Comparison of ENCODE assay signal across 8 mouse cellular contexts in genomic region chr6:52174968-52175751, GRCm38 (mm10). TPM values are rescaled to one million over a fixed set of nuclear protein-coding genes. Genes with fewer than 3 reads are reported as not detected.
A peak's percentile ranks its signal among the peaks of the same experiment; 100 is the strongest.
DNase-seq lines count a peak whose midpoint lies in the region; ATAC-seq and TF ChIP-seq lines count a peak whose summit lies in the region.

No protein-coding gene starts in this region.

- H3K9ac ChIP-seq in hindbrain, embryonic 14.5 days = peak overlapping the region; percentile 99
- H3K9ac ChIP-seq in liver, adult 2 months (ENCODE audit: low read depth, low read length) = peak overlapping the region; percentile 67
- no peak overlapping the region for H3K9ac ChIP-seq in midbrain, embryonic 14.5 days (replicated peaks; ENCODE audit: low read length)

- no peak for DNase-seq in spleen, adult 2 months (ENCODE audit: low read depth in 1 of 2, low spot score in 2 of 2)
- no peak for DNase-seq in spleen, adult 12 weeks (ENCODE audit: low spot score)
- DNase-seq in hindbrain, embryonic 14.5 days (ENCODE audit: low spot score) = no peak
- DNase-seq in liver, adult 2 months (ENCODE audit: extremely low read depth, low read depth, low spot score) = no peak
- DNase-seq in retina, embryonic 14.5 days (ENCODE audit: low spot score) = no peak
- DNase-seq in layer of hippocampus, postnatal 10 days (ENCODE audit: low spot score in 2 of 2) = no peak
- no peak for DNase-seq in urinary bladder, postnatal 14 days (ENCODE audit: low spot score)
- DNase-seq in midbrain, embryonic 14.5 days = no peak

- WGBS in spleen, adult 2 months = 68% methylated on average over 41 of the region's 41 CpGs
- WGBS in hindbrain, embryonic 14.5 days = 1% methylated on average over 41 of the region's 41 CpGs
- 4% methylated on average over 41 of the region's 41 CpGs for WGBS in liver, adult 2 months
- under 1% methylated on average over 41 of the region's 41 CpGs for WGBS in midbrain, embryonic 14.5 days

- no peaks in the 10 kb centered on the region for H3K79me2 ChIP-seq in liver, adult 2 months (ENCODE audit: control insufficient read depth, insufficient read depth, low read length)

- no peak overlapping the region for H3K4me3 ChIP-seq in spleen, adult 2 months (ENCODE audit: extremely low read depth, insufficient read depth, insufficient read length)
- peak overlapping the region; percentile 71 for H3K4me3 ChIP-seq in hindbrain, embryonic 14.5 days (replicated peaks; ENCODE audit: low read length)
- H3K4me3 ChIP-seq in liver, adult 2 months (ENCODE audit: insufficient read depth, low read depth, low read length) = peak overlapping the region; percentile 49
- no peak overlapping the region for H3K4me3 ChIP-seq in midbrain, embryonic 14.5 days (replicated peaks; ENCODE audit: low read depth, low read length)

- no peak for TF ChIP-seq POLR2A in spleen, adult 2 months (IDR thresholded peaks at IDR 0.05; ENCODE audit: low read depth, low read length)
- TF ChIP-seq POLR2A in liver, adult 2 months (IDR thresholded peaks at IDR 0.05; ENCODE audit: extremely low read depth, insufficient read depth, low read length) = no peak

- peak overlapping the region; percentile 81 for H3K4me2 ChIP-seq in hindbrain, embryonic 14.5 days (replicated peaks)
- H3K4me2 ChIP-seq in midbrain, embryonic 14.5 days (ENCODE audit: low read length) = no peak overlapping the region

- H3K27ac ChIP-seq in spleen, adult 2 months (ENCODE audit: insufficient read depth, low read length) = 0 out of 2 replicates have a peak overlapping the region, but pooled peaks have one; percentile 3
- peak overlapping the region; percentile 100 for H3K27ac ChIP-seq in hindbrain, embryonic 14.5 days
- peak overlapping the region; percentile 34; the same call in 1 of the 2 replicates for H3K27ac ChIP-seq in liver, adult 2 months (replicated peaks; ENCODE audit: insufficient read depth, low read depth, low read length)
- H3K27ac ChIP-seq in midbrain, embryonic 14.5 days (replicated peaks; ENCODE audit: low read depth, low read length) = no peak overlapping the region

- peaks cover 2% of the 10 kb centered on the region; the same call in 1 of the 2 replicates for H3K27me3 ChIP-seq in spleen, adult 2 months (ENCODE audit: control insufficient read depth, insufficient read depth, low read length)
- peaks cover 78% of the 10 kb centered on the region for H3K27me3 ChIP-seq in hindbrain, embryonic 14.5 days (ENCODE audit: control insufficient read depth, insufficient read depth, low read length)
- peaks cover 8% of the 10 kb centered on the region; the same call in 1 of the 2 replicates for H3K27me3 ChIP-seq in liver, adult 2 months (ENCODE audit: control insufficient read depth, insufficient read depth, low read length)
- peaks cover 99% of the 10 kb centered on the region for H3K27me3 ChIP-seq in midbrain, embryonic 14.5 days (ENCODE audit: control insufficient read depth, insufficient read depth, low read length)

- no peaks in the 10 kb centered on the region for H3K36me3 ChIP-seq in spleen, adult 2 months (ENCODE audit: control insufficient read depth, insufficient read depth, low read length)
- H3K36me3 ChIP-seq in hindbrain, embryonic 14.5 days (replicated peaks; ENCODE audit: control insufficient read depth, insufficient read depth) = no peaks in the 10 kb centered on the region
- no peaks in the 10 kb centered on the region for H3K36me3 ChIP-seq in liver, adult 2 months (ENCODE audit: control insufficient read depth, insufficient read depth, low read length)
- no peaks in the 10 kb centered on the region for H3K36me3 ChIP-seq in midbrain, embryonic 14.5 days (ENCODE audit: control insufficient read depth, insufficient read depth, low read length)

- ATAC-seq in hindbrain, embryonic 14.5 days (ENCODE audit: low FRiP score) = peak; percentile 1; the same call in 1 of the 2 replicates
- ATAC-seq in midbrain, embryonic 14.5 days (ENCODE audit: low FRiP score, low TSS enrichment) = no peak

- no peaks in the 10 kb centered on the region for H3K9me3 ChIP-seq in hindbrain, embryonic 14.5 days (ENCODE audit: control insufficient read depth, low read length)
- no peaks in the 10 kb centered on the region for H3K9me3 ChIP-seq in midbrain, embryonic 14.5 days (ENCODE audit: control insufficient read depth, low read length)

- no peaks in the 10 kb centered on the region for H3K4me1 ChIP-seq in spleen, adult 2 months (ENCODE audit: control insufficient read depth, insufficient read depth, insufficient read length)
- H3K4me1 ChIP-seq in hindbrain, embryonic 14.5 days (replicated peaks; ENCODE audit: control insufficient read depth, insufficient read depth, low read length) = peaks cover 22% of the 10 kb centered on the region
- no peaks in the 10 kb centered on the region for H3K4me1 ChIP-seq in liver, adult 2 months (ENCODE audit: control insufficient read depth, insufficient read depth, low read length)
- H3K4me1 ChIP-seq in midbrain, embryonic 14.5 days (ENCODE audit: control insufficient read depth, insufficient read depth, low read length) = no peaks in the 10 kb centered on the region

- TF ChIP-seq CTCF in spleen, adult 2 months (IDR thresholded peaks at IDR 0.05; ENCODE audit: extremely low read depth, insufficient read depth, insufficient read length, insufficient replicate concordance) = no peak
- no peak for TF ChIP-seq CTCF in liver, adult 2 months (IDR thresholded peaks at IDR 0.05; ENCODE audit: low read depth, low read length)

RNA-seq across cellular contexts. Expression of gene 5730596B20Rik, which starts 2.1 kb away (rescaled TPM):
- not detected in 2 replicates for polyA plus RNA-seq in spleen, adult 2 months (2012; rRNA removed)
- 4.1 and 5.0 TPM in 2 replicates for polyA plus RNA-seq in hindbrain, embryonic 14.5 days (2014; fragmentation: Nextera tagmentation; extraction: Ambion mirVana)
- 0.09 TPM in 1 of 2 replicates, not detected in the other for total RNA-seq in liver, adult 2 months (2014; rRNA removed)
- polyA plus RNA-seq in liver, adult 2 months (2012; rRNA removed) = 0.02 TPM in 2 replicates
- not detected for total RNA-seq in layer of hippocampus, postnatal 10 days (2021)
- polyA plus RNA-seq in midbrain, embryonic 14.5 days (2014; fragmentation: Nextera tagmentation; extraction: Ambion mirVana) = not detected in 2 replicates

RNA-seq across cellular contexts. Expression of gene Hoxa2, which starts 10.5 kb away (rescaled TPM):
- 0.27 and 0.65 TPM in 2 replicates for polyA plus RNA-seq in spleen, adult 2 months (2012; rRNA removed)
- 27.6 and 35.1 TPM in 2 replicates for polyA plus RNA-seq in hindbrain, embryonic 14.5 days (2014; fragmentation: Nextera tagmentation; extraction: Ambion mirVana)
- total RNA-seq in liver, adult 2 months (2014; rRNA removed) = 0.09 and 0.40 TPM in 2 replicates
- 0.27 and 0.34 TPM in 2 replicates for polyA plus RNA-seq in liver, adult 2 months (2012; rRNA removed)
- not detected for total RNA-seq in layer of hippocampus, postnatal 10 days (2021)
- 0.12 and 0.20 TPM in 2 replicates for polyA plus RNA-seq in midbrain, embryonic 14.5 days (2014; fragmentation: Nextera tagmentation; extraction: Ambion mirVana)

RNA-seq across cellular contexts. Expression of gene Hoxa4, which starts 16.4 kb away (rescaled TPM):
- 0.68 and 0.79 TPM in 2 replicates for polyA plus RNA-seq in spleen, adult 2 months (2012; rRNA removed)
- 19.7 and 22.5 TPM in 2 replicates for polyA plus RNA-seq in hindbrain, embryonic 14.5 days (2014; fragmentation: Nextera tagmentation; extraction: Ambion mirVana)
- 0.28 TPM in 1 of 2 replicates, not detected in the other for total RNA-seq in liver, adult 2 months (2014; rRNA removed)
- 0.23 and 0.39 TPM in 2 replicates for polyA plus RNA-seq in liver, adult 2 months (2012; rRNA removed)
- not detected for total RNA-seq in layer of hippocampus, postnatal 10 days (2021)
- polyA plus RNA-seq in midbrain, embryonic 14.5 days (2014; fragmentation: Nextera tagmentation; extraction: Ambion mirVana) = not detected in 2 replicates

RNA-seq across cellular contexts. Expression of gene Hoxa1, which starts 17.0 kb away (rescaled TPM):
- polyA plus RNA-seq in spleen, adult 2 months (2012; rRNA removed) = 0.12 and 0.21 TPM in 2 replicates
- polyA plus RNA-seq in hindbrain, embryonic 14.5 days (2014; fragmentation: Nextera tagmentation; extraction: Ambion mirVana) = 2.6 and 3.0 TPM in 2 replicates
- 0.13 TPM in 1 of 2 replicates, not detected in the other for total RNA-seq in liver, adult 2 months (2014; rRNA removed)
- polyA plus RNA-seq in liver, adult 2 months (2012; rRNA removed) = 0.10 and 0.18 TPM in 2 replicates
- total RNA-seq in layer of hippocampus, postnatal 10 days (2021) = not detected
- 0.26 and 0.61 TPM in 2 replicates for polyA plus RNA-seq in midbrain, embryonic 14.5 days (2014; fragmentation: Nextera tagmentation; extraction: Ambion mirVana)

RNA-seq across cellular contexts. Expression of gene Hoxa5, which starts 29.2 kb away (rescaled TPM):
- 1.3 and 1.8 TPM in 2 replicates for polyA plus RNA-seq in spleen, adult 2 months (2012; rRNA removed)
- polyA plus RNA-seq in hindbrain, embryonic 14.5 days (2014; fragmentation: Nextera tagmentation; extraction: Ambion mirVana) = 175 and 180 TPM in 2 replicates
- 0.28 and 0.40 TPM in 2 replicates for total RNA-seq in liver, adult 2 months (2014; rRNA removed)
- 0.10 and 0.16 TPM in 2 replicates for polyA plus RNA-seq in liver, adult 2 months (2012; rRNA removed)
- total RNA-seq in layer of hippocampus, postnatal 10 days (2021) = not detected
- not detected in 2 replicates for polyA plus RNA-seq in midbrain, embryonic 14.5 days (2014; fragmentation: Nextera tagmentation; extraction: Ambion mirVana)

Comparison
In these comparisons a context has a peak if more than half of its experiments do, and no peak if none do; other contexts are left out.
1. H3K4me3 ChIP-seq: peak in hindbrain, embryonic 14.5 days (single experiment) and liver, adult 2 months (single experiment); none in spleen, adult 2 months (single experiment) and midbrain, embryonic 14.5 days (single experiment).
2. RNA of gene Hoxa2, which starts 10.5 kb away (polyA plus RNA-seq): 27.6 to 35.1 TPM in hindbrain, embryonic 14.5 days; 0.27 to 0.34 TPM in liver, adult 2 months, 0.27 to 0.65 TPM in spleen, adult 2 months and 0.12 to 0.20 TPM in midbrain, embryonic 14.5 days; every median in the first group is over 10 times any median in the second.
3. RNA of gene Hoxa4, which starts 16.4 kb away (polyA plus RNA-seq): 19.7 to 22.5 TPM in hindbrain, embryonic 14.5 days; 0.68 to 0.79 TPM in spleen, adult 2 months, 0.23 to 0.39 TPM in liver, adult 2 months and not detected in midbrain, embryonic 14.5 days; every median in the first group is over 10 times any median in the second.